Mouse (Mus musculus): ENCODE results near the gene Tnfrsf8. TPM values are rescaled to one million over a fixed set of nuclear protein-coding genes. Genes with fewer than 3 reads are reported as not detected.

Gene Tnfrsf8
- total and polyA plus RNA-seq, 3 experiments, result 0.11 to 0.18 (median 0.16) TPM

- no peak overlapping the region for H3K4me3 ChIP-seq
- no peaks in the 10 kb centered on the region for H3K4me1 ChIP-seq (ENCODE audit: control insufficient read depth, insufficient read depth, low read length)
- H3K9ac ChIP-seq (ENCODE audit: low read depth, low read length), result no peak overlapping the region
- H3K36me3 ChIP-seq (ENCODE audit: control insufficient read depth, insufficient read depth, low read length), result no peaks in the 10 kb centered on the region
- TF ChIP-seq CTCF (IDR thresholded peaks at IDR 0.05), result no peak
- TF ChIP-seq EP300 (IDR thresholded peaks at IDR 0.05; ENCODE audit: insufficient read depth, low read depth, low read length), result no peak
- TF ChIP-seq POLR2A (IDR thresholded peaks at IDR 0.05; ENCODE audit: insufficient read depth, low read depth, low read length), result no peak
- H3K27me3 ChIP-seq (ENCODE audit: control insufficient read depth, insufficient read depth, low read length), result no peaks in the 10 kb centered on the region
- 53% methylated on average over 3 of the region's 3 CpGs for WGBS
- intact Hi-C loops (cut with DNase I), result no loop called here
- DNase-seq, result no peak
- H3K79me2 ChIP-seq (replicated peaks; ENCODE audit: control insufficient read depth, insufficient read depth, low read length), result no peaks in the 10 kb centered on the region
- no peak overlapping the region for H3K27ac ChIP-seq
Observed at GRCm38 (mm10) chr4:145323631-145324030, 8.7 kb upstream of the Tnfrsf8 start.

GRCm38 (mm10) chr4:145322995-145323627 is 8.1 kb upstream of the Tnfrsf8 start:
- H3K27me3 ChIP-seq (ENCODE audit: control insufficient read depth, insufficient read depth, low read length), result no peaks in the 10 kb centered on the region
- no peak overlapping the region for H3K9ac ChIP-seq (ENCODE audit: low read depth, low read length)
- intact Hi-C loops (cut with DNase I), result no loop called here
- H3K27ac ChIP-seq, result no peak overlapping the region
- TF ChIP-seq POLR2A (IDR thresholded peaks at IDR 0.05; ENCODE audit: insufficient read depth, low read depth, low read length) (no peak), EP300 (IDR thresholded peaks at IDR 0.05; ENCODE audit: insufficient read depth, low read depth, low read length) (no peak), CTCF (IDR thresholded peaks at IDR 0.05) (no peak)
- 74% methylated on average over 8 of the region's 8 CpGs for WGBS
- H3K4me1 ChIP-seq (ENCODE audit: control insufficient read depth, insufficient read depth, low read length), result no peaks in the 10 kb centered on the region
- H3K4me3 ChIP-seq, result no peak overlapping the region
- peak in 1 of 2 experiments; percentile 1 for DNase-seq
- H3K79me2 ChIP-seq (replicated peaks; ENCODE audit: control insufficient read depth, insufficient read depth, low read length), result no peaks in the 10 kb centered on the region
- H3K36me3 ChIP-seq (ENCODE audit: control insufficient read depth, insufficient read depth, low read length), result no peaks in the 10 kb centered on the region

- intact Hi-C loops (cut with DNase I), result no loop called here
- H3K9ac ChIP-seq (ENCODE audit: low read depth, low read length), result no peak overlapping the region
- 82% methylated on average over 5 of the region's 5 CpGs for WGBS
- DNase-seq, result peak in 1 of 2 experiments; percentile 3
- no peaks in the 10 kb centered on the region for H3K36me3 ChIP-seq (ENCODE audit: control insufficient read depth, insufficient read depth, low read length)
- H3K79me2 ChIP-seq (replicated peaks; ENCODE audit: control insufficient read depth, insufficient read depth, low read length), result no peaks in the 10 kb centered on the region
- no peak overlapping the region for H3K4me3 ChIP-seq
- H3K4me1 ChIP-seq (ENCODE audit: control insufficient read depth, insufficient read depth, low read length), result no peaks in the 10 kb centered on the region
- TF ChIP-seq EP300 (IDR thresholded peaks at IDR 0.05; ENCODE audit: insufficient read depth, low read depth, low read length) (no peak), CTCF (IDR thresholded peaks at IDR 0.05) (no peak), POLR2A (IDR thresholded peaks at IDR 0.05; ENCODE audit: insufficient read depth, low read depth, low read length) (no peak)
- no peaks in the 10 kb centered on the region for H3K27me3 ChIP-seq (ENCODE audit: control insufficient read depth, insufficient read depth, low read length)
- H3K27ac ChIP-seq, result no peak overlapping the region
Observed at GRCm38 (mm10) chr4:145322211-145322610, 7.2 kb upstream of the Tnfrsf8 start.

GRCm38 (mm10) chr4:145320624-145321023 is 5.7 kb upstream of the Tnfrsf8 start:
- H3K4me3 ChIP-seq, result no peak overlapping the region
- no peaks in the 10 kb centered on the region for H3K79me2 ChIP-seq (replicated peaks; ENCODE audit: control insufficient read depth, insufficient read depth, low read length)
- no peak overlapping the region for H3K9ac ChIP-seq (ENCODE audit: low read depth, low read length)
- WGBS, result 69% methylated on average over 4 of the region's 4 CpGs
- H3K36me3 ChIP-seq (ENCODE audit: control insufficient read depth, insufficient read depth, low read length), result no peaks in the 10 kb centered on the region
- no peaks in the 10 kb centered on the region for H3K4me1 ChIP-seq (ENCODE audit: control insufficient read depth, insufficient read depth, low read length)
- no peak for TF ChIP-seq CTCF (IDR thresholded peaks at IDR 0.05)
- no peak for TF ChIP-seq POLR2A (IDR thresholded peaks at IDR 0.05; ENCODE audit: insufficient read depth, low read depth, low read length)
- no peak for TF ChIP-seq EP300 (IDR thresholded peaks at IDR 0.05; ENCODE audit: insufficient read depth, low read depth, low read length)
- DNase-seq, result no peak
- H3K27me3 ChIP-seq (ENCODE audit: control insufficient read depth, insufficient read depth, low read length), result 0 out of 2 replicates have a peak, but pooled peaks cover 1% of the 10 kb centered on the region
- H3K27ac ChIP-seq, result no peak overlapping the region
- intact Hi-C loops (cut with DNase I), result no loop called here

- H3K36me3 ChIP-seq (ENCODE audit: control insufficient read depth, insufficient read depth, low read length), result no peaks in the 10 kb centered on the region
- H3K27me3 ChIP-seq (ENCODE audit: control insufficient read depth, insufficient read depth, low read length), result 0 out of 2 replicates have a peak, but pooled peaks cover 5% of the 10 kb centered on the region
- no peaks in the 10 kb centered on the region for H3K4me1 ChIP-seq (ENCODE audit: control insufficient read depth, insufficient read depth, low read length)
- no peak overlapping the region for H3K9ac ChIP-seq (ENCODE audit: low read depth, low read length)
- TF ChIP-seq POLR2A (IDR thresholded peaks at IDR 0.05; ENCODE audit: insufficient read depth, low read depth, low read length) (no peak), EP300 (IDR thresholded peaks at IDR 0.05; ENCODE audit: insufficient read depth, low read depth, low read length) (no peak)
- intact Hi-C loops (cut with DNase I), result no loop called here
- DNase-seq, result peak; percentile 34 to 66
- no peak overlapping the region for H3K27ac ChIP-seq
- H3K4me3 ChIP-seq, result no peak overlapping the region
- 59% methylated on average over 4 of the region's 4 CpGs for WGBS
- no peaks in the 10 kb centered on the region for H3K79me2 ChIP-seq (replicated peaks; ENCODE audit: control insufficient read depth, insufficient read depth, low read length)
Observed at GRCm38 (mm10) chr4:145319274-145320226, 4.6 kb upstream of the Tnfrsf8 start.

All from heart, adult 2 months (tissue).